In genomic region chr8:78808888-78809287, GRCm38 (mm10) we compare ENCODE assay signal across 24 mouse cellular contexts.
"Had no signal": no experiment of that assay in that cellular context is flagged by ENCODE, and none has a peak within 500 bp of the region (broad histone marks: within the 10 kb centered on the region; RNA-seq: fewer than 3 reads in every experiment).

No protein-coding gene starts in this region.

- ATAC-seq: inflammation-experienced regulatory T-cells, adult 6 months; intestine, embryonic 15.5 days; intestine, postnatal 0 days had no signal

- H3K9me3 ChIP-seq: heart, embryonic 10.5 days; heart, embryonic 12.5 days; hindbrain, embryonic 10.5 days; hindbrain, embryonic 12.5 days; hindbrain, embryonic 15.5 days; intestine, embryonic 15.5 days; limb, embryonic 10.5 days; limb, embryonic 12.5 days had no signal

- H3K4me1 ChIP-seq: heart, embryonic 10.5 days; heart, embryonic 12.5 days; hindbrain, embryonic 15.5 days; intestine, embryonic 15.5 days; limb, embryonic 10.5 days; limb, embryonic 12.5 days had no signal

- DNase-seq: gastrocnemius, adult 2 months; gastrocnemius, postnatal 10 days; gastrocnemius, postnatal 25 days; heart, adult 2 months; heart, postnatal 10 days; heart, postnatal 4 days; kidney, adult 18-20 months; kidney, adult 8-10 months; kidney, postnatal 10 days; kidney, postnatal 25 days; kidney, postnatal 4 days had no signal

- H3K4me3 ChIP-seq: gastrocnemius, adult 2 months; heart, adult 2 months; heart, embryonic 10.5 days; heart, embryonic 12.5 days; hindbrain, embryonic 10.5 days; hindbrain, embryonic 12.5 days; hindbrain, embryonic 15.5 days; intestine, embryonic 15.5 days; layer of hippocampus, adult 2 months; left cerebral cortex, adult 2 months; limb, embryonic 10.5 days; limb, embryonic 12.5 days had no signal

- H3K27ac ChIP-seq: gastrocnemius, adult 2 months; heart, adult 2 months; heart, embryonic 10.5 days; intestine, embryonic 15.5 days; layer of hippocampus, adult 2 months; left cerebral cortex, adult 2 months; limb, embryonic 10.5 days; limb, embryonic 12.5 days; liver, embryonic 14.5 days had no signal

- H3K4me2 ChIP-seq: heart, embryonic 12.5 days; hindbrain, embryonic 12.5 days; hindbrain, embryonic 15.5 days; intestine, embryonic 15.5 days; limb, embryonic 12.5 days had no signal

- H3K27me3 ChIP-seq: heart, embryonic 12.5 days; hindbrain, embryonic 12.5 days; hindbrain, embryonic 15.5 days; intestine, embryonic 15.5 days; limb, embryonic 12.5 days had no signal

- H3K9ac ChIP-seq: heart, embryonic 12.5 days; hindbrain, embryonic 12.5 days; hindbrain, embryonic 15.5 days; intestine, embryonic 15.5 days; limb, embryonic 12.5 days; liver, embryonic 14.5 days had no signal
